Mouse (Mus musculus) midbrain, postnatal 0 days (tissue): ENCODE measurements around the gene Zranb3. TPM values are rescaled to one million over a fixed set of nuclear protein-coding genes. Genes with fewer than 3 reads are reported as not detected.
"Not testable (repeated sequence)": the region's sequence is repeated elsewhere in the genome, so short reads cannot be mapped to it uniquely, and the experiment has no call there.

ENCODE experiments used
- ATAC-seq: fragments of 200-750 bp; cut with Nextera tagmentation; 2 replicates; pipeline ENCODE4 v1.8.0; 2017; ENCODE audit warnings: moderate number of reproducible peaks, mild to moderate bottlenecking, moderate TSS enrichment, moderate library complexity; ENCODE audit not compliant: low FRiP score
- DNase-seq: peaks from one replicate; pipeline ENCODE4 v3.0.0-alpha.2; 2015; ENCODE audit warnings: low spot score
- H3K27ac ChIP-seq: fragments of 300-500 bp; sonication (generic); 2 replicates; pipeline ENCODE4 v1.5.1; 2014; ENCODE audit warnings: low read depth, mild to moderate bottlenecking, low read length, mixed read lengths
- H3K27me3 ChIP-seq: fragments of 300-500 bp; sonication (generic); 2 replicates; pipeline ENCODE4 v1.6.1; 2014; ENCODE audit warnings: low read length, control low read depth, mixed read lengths; ENCODE audit not compliant: insufficient read depth
- H3K36me3 ChIP-seq: fragments of 300-500 bp; sonication (generic); 2 replicates; pipeline ENCODE4 v1.6.1; 2014; ENCODE audit warnings: low read length, control low read depth, mixed read lengths; ENCODE audit not compliant: insufficient read depth
- H3K4me1 ChIP-seq: fragments of 300-500 bp; sonication (generic); 2 replicates; pipeline ENCODE4 v1.6.1; 2014; ENCODE audit warnings: mild to moderate bottlenecking, control low read depth, antibody characterized with exemption, low read length, mixed read lengths; ENCODE audit not compliant: insufficient read depth
- H3K4me2 ChIP-seq: fragments of 300-500 bp; sonication (generic); 2 replicates; pipeline ENCODE4 v1.6.1; 2014; ENCODE audit warnings: low read depth, mild to moderate bottlenecking, low read length, mixed read lengths; ENCODE audit not compliant: poor library complexity, severe bottlenecking
- H3K4me3 ChIP-seq: fragments of 300-500 bp; sonication (generic); 2 replicates; pipeline ENCODE4 v1.5.1; 2014; ENCODE audit warnings: low read depth, mild to moderate bottlenecking, low read length, moderate library complexity
- H3K9ac ChIP-seq: fragments of 300-500 bp; sonication (generic); replicated peaks from 2 replicates; pipeline ENCODE4 v1.6.1; 2014; ENCODE audit warnings: mild to moderate bottlenecking, low read length, moderate library complexity, mixed read lengths; ENCODE audit not compliant: poor library complexity, severe bottlenecking
- H3K9me3 ChIP-seq: fragments of 300-500 bp; sonication (generic); 2 replicates; pipeline ENCODE4 v1.6.1; 2016; ENCODE audit warnings: low read length, control low read depth
- CTCF ChIP-seq: IDR thresholded peaks from 2 replicates; pipeline ENCODE4 v1.5.1; 2016; ENCODE audit warnings: antibody characterized with exemption, mild to moderate bottlenecking
- WGBS: fragments of 180-500 bp; shearing (Covaris S2); extraction: QIAGEN DNeasy Blood & Tissue Kit; methylation state at CpG from one replicate; pipeline ENCODE4 v1.1.7; 2014; 5-methylcytosine and 5-hydroxymethylcytosine counted together
- polyA plus RNA-seq: library from polyadenylated mRNA; unstranded; fragments of >200 nt; fragmentation: Nextera tagmentation; extraction: Ambion mirVana; gene quantifications from 2 replicates; pipeline ENCODE4 v1.2.1, GENCODE M21; 2015
- total RNA-seq: library from RNA; depleted of rRNA; stranded (reverse); fragments of >200 nt; gene quantifications from 2 replicates; pipeline ENCODE4 v1.2.3, GENCODE M21; 2014; rRNA removed

The Zranb3 gene
- total RNA-seq (4.2 and 6.8 TPM in 2 replicates), polyA plus RNA-seq (2.3 and 2.9 TPM in 2 replicates)

DNA sequence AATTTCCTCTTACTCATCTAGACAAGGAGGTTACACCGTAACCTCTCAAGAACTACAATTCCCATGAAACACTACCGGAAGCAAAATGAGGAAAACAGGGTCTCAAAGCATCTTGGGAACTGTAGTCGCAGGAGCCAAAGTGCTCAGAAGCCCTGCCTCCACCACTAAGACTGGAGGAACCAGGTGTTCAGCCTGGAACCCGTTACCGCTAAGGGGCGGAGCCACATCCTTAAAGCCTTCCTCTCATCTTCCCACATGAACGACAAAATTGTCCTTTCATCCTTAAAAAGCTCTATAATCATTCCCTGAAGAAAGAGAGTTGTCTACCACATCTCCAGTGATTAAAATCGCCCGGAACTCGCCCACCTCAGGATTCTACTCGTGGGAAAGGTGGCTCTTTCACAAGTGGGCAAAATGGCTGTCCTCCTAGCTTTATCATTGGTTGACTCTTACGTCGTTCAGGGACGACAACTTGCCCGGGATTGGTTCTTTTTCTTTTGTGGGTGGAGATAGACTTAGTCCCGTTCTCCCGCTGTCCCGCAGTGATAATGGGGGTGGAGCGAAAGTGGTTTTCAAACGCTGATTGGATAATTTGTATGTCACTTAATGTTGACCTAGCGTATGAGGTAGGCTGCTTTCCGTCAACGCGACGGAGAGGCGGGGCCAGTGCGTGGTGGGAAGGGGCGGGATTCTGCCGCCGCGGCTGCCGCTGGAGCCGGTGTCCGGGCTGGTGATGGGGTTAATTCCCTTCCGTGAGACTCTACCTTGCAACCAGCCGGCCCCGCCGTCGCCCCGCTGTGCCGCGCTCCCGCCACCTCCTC, at the start of gene Zranb3, which contains the start of gene R3hdm1:
TSS of gene Zranb3 (minus strand) at position 407 of the 821 bp plus-strand sequence.
TSS of gene R3hdm1 (plus strand) at position 661 of the 821 bp plus-strand sequence.
- DNase-seq (peak; percentile 99), ATAC-seq (peak; percentile 96)
- under 1% methylated on average over 43 of the region's 43 CpGs for WGBS
- TF ChIP-seq CTCF, result peak; percentile 26; the same call in 1 of the 2 replicates
- Histone ChIP-seq H3K36me3 (no peaks in the 10 kb centered on the region), H3K27me3 (no peaks in the 10 kb centered on the region), H3K4me1 (peaks cover 8% of the 10 kb centered on the region; the same call in 1 of the 2 replicates), H3K27ac (peak within 1 kb of the TSS; percentile 96), H3K9ac (peak within 1 kb of the TSS; percentile 87), H3K9me3 (no peaks in the 10 kb centered on the region), H3K4me2 (peak within 1 kb of the TSS; percentile 68), H3K4me3 (peak within 1 kb of the TSS; percentile 90)

DNA sequence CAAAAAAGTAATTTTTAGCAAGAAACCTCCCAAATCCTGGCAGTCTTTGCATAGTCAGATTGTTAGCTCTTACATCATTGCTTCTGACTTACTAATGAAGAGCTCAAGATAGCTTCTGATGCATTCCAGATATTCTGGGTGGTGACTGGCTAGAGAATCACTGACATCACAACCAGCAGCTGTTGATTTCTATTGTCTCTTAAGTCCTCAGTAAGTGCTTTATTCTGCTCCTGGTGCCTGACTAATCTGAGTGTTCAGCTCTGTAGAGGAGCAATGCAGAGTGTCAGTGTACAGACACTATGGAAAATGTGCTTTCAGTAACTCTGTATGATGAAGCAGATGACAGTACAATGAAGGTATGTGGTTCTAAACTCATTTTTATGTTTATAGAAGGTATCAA, 38.9 kb upstream of the Zranb3 start:
- no peak for TF ChIP-seq CTCF
- Histone ChIP-seq H3K4me3 (no peak overlapping the region), H3K9ac (no peak overlapping the region), H3K27ac (no peak overlapping the region), H3K4me1 (no peaks in the 10 kb centered on the region), H3K27me3 (no peaks in the 10 kb centered on the region), H3K4me2 (no peak overlapping the region), H3K36me3 (no peaks in the 10 kb centered on the region), H3K9me3 (no peaks in the 10 kb centered on the region)
- DNase-seq (no peak), ATAC-seq (no peak)

DNA sequence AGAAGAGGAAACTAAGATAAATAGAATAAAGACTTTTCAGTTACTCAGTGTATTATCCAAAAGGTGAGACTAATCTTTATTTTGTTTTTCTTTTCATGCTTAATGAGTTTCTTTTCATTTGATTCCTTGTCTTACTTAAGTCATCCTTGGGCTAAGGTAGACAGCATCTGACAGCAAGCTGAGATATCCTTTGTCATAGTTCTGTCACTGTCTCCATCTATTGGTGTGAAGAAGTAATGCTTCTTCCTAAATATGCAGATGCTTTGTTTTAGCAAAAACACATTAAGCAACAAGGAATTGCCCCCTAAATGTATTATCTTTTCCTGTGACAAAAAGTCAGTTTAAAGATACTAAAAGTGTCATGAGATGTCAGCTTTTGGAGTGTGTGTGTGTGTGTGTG, 38.2 kb upstream of the Zranb3 start:
- Histone ChIP-seq H3K4me2 (no peak overlapping the region), H3K27me3 (no peaks in the 10 kb centered on the region), H3K4me1 (no peaks in the 10 kb centered on the region), H3K9ac (no peak overlapping the region), H3K27ac (no peak overlapping the region), H3K4me3 (no peak overlapping the region), H3K9me3 (no peaks in the 10 kb centered on the region), H3K36me3 (no peaks in the 10 kb centered on the region)
- TF ChIP-seq CTCF, result peak; percentile 82
- no peak for ATAC-seq
- DNase-seq, result peak; percentile 46

DNA sequence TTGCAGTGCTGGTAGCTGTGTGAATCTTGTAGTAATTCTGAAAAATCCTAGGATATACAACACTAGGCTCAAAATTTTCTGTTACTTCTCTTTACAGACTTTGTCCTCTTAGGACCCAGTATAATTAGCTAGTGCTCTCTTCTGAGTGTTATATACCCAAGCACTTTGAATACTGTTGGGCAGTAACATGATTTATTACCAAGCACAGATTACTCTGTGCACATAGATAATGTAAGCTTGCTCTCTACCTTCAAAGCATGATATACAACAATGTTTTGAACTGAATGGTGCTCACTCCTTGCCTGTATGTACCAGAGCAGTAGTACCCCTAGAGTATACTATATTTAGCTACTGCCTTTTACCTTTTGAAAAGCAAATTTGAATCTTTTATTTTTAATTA, 33.4 kb upstream of the Zranb3 start:
- not testable (repeated sequence) for ATAC-seq, DNase-seq, H3K36me3 ChIP-seq, H3K27me3 ChIP-seq, H3K4me2 ChIP-seq, H3K4me1 ChIP-seq, H3K9me3 ChIP-seq, H3K4me3 ChIP-seq, H3K9ac ChIP-seq, H3K27ac ChIP-seq

DNA sequence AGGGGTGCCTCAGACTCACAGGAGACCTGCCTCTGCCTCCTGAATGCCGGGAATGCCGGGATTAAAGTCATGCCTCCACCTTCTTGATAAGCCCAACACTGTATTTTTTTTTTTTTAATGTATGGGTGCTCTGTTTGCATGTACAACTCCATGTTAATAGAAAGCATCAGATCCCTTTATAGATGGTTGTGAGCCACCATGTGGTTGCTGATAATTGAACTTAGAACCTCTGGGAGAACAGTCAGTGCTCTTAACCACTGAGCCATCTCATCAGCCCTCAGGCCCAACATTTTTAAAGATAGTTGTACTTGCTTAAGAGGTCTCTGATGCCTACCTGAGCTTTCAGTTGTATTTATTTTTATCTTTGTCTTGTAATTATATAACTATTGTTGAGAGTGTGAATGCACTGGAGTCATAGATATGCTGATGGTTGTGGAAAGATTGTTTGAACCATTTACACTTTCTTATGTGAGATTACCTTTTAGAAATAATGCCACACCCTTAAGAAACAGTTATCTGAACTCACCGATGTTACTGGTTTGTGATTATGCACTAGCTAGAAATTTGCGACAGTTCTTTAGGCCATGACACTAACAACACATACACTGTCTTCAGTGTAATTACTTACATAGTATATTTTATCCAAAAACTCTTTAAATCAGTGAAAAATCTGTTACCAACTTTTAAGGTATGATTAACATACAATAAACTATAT, 18.2 kb upstream of the Zranb3 start:
- Histone ChIP-seq H3K4me1 (no peaks in the 10 kb centered on the region), H3K36me3 (no peaks in the 10 kb centered on the region), H3K4me3 (no peak overlapping the region), H3K4me2 (no peak overlapping the region), H3K9ac (no peak overlapping the region), H3K27ac (no peak overlapping the region), H3K9me3 (no peaks in the 10 kb centered on the region), H3K27me3 (no peaks in the 10 kb centered on the region)
- TF ChIP-seq CTCF, result no peak
- no peak for ATAC-seq
- 96% methylated on average over 4 of the region's 4 CpGs for WGBS
- no peak for DNase-seq
